In genomic region chr15:103108066-103108676, GRCm38 (mm10) we compare ENCODE assay signal across 18 mouse cellular contexts. TPM values are rescaled to one million over a fixed set of nuclear protein-coding genes. Genes with fewer than 3 reads are reported as not detected.
DNase-seq lines count a peak whose midpoint lies in the region; ATAC-seq and TF ChIP-seq lines count a peak whose summit lies in the region.
"Had no signal": no experiment of that assay in that cellular context is flagged by ENCODE, and none has a peak within 500 bp of the region (broad histone marks: within the 10 kb centered on the region; RNA-seq: fewer than 3 reads in every experiment).

No protein-coding gene starts in this region.

- H3K27ac ChIP-seq in intestine, embryonic 15.5 days: 0 out of 2 replicates have a peak overlapping the region, but pooled peaks have one; percentile 13
- H3K27ac ChIP-seq in intestine, embryonic 16.5 days (ENCODE audit: low read length): no peak overlapping the region
- H3K27ac ChIP-seq in hindbrain, embryonic 13.5 days: peak overlapping the region; percentile 92
- H3K27ac ChIP-seq in midbrain, postnatal 0 days (ENCODE audit: low read depth, low read length): no peak overlapping the region
- H3K27ac ChIP-seq: gastrocnemius, adult 2 months; heart, adult 2 months; layer of hippocampus, adult 2 months; left cerebral cortex, adult 2 months had no signal

- no peak overlapping the region for H3K9ac ChIP-seq in intestine, embryonic 15.5 days
- no peak overlapping the region for H3K9ac ChIP-seq in intestine, embryonic 16.5 days (ENCODE audit: low read depth, low read length)
- H3K9ac ChIP-seq in hindbrain, embryonic 13.5 days: peak overlapping the region; percentile 88
- H3K9ac ChIP-seq in midbrain, postnatal 0 days (replicated peaks; ENCODE audit: low read length, poor library complexity, severe bottlenecking): no peak overlapping the region
- H3K9ac ChIP-seq: liver, postnatal 0 days had no signal

- no peak for ATAC-seq in intestine, embryonic 15.5 days
- ATAC-seq in intestine, embryonic 16.5 days: no peak
- ATAC-seq in hindbrain, embryonic 13.5 days (ENCODE audit: low FRiP score): peak; percentile 49; the same call in 1 of the 2 replicates
- ATAC-seq in midbrain, postnatal 0 days (ENCODE audit: low FRiP score): no peak
- ATAC-seq: inflammation-experienced regulatory T-cells, adult 6 months; liver, postnatal 0 days had no signal

- H3K27me3 ChIP-seq in intestine, embryonic 15.5 days (replicated peaks): peaks cover 16% of the 10 kb centered on the region
- no peaks in the 10 kb centered on the region for H3K27me3 ChIP-seq in intestine, embryonic 16.5 days (replicated peaks; ENCODE audit: control insufficient read depth, insufficient read depth, low read length)
- H3K27me3 ChIP-seq in hindbrain, embryonic 13.5 days: peaks cover 9% of the 10 kb centered on the region
- peaks cover 12% of the 10 kb centered on the region for H3K27me3 ChIP-seq in midbrain, postnatal 0 days (ENCODE audit: insufficient read depth, low read length)

- peak; percentile 61 for DNase-seq in midbrain, postnatal 0 days (ENCODE audit: low spot score)
- DNase-seq in left cerebral cortex, postnatal 25 days (ENCODE audit: low spot score in 2 of 2): no peak
- DNase-seq in urinary bladder, postnatal 14 days (ENCODE audit: low spot score): no peak
- DNase-seq in adipocyte (ENCODE audit: low spot score): no peak
- DNase-seq: cerebellum, adult 9-11 months; gastrocnemius, adult 2 months; heart, adult 2 months; liver, postnatal 0 days; lung, postnatal 4 days; right cerebral cortex, adult 18-20 months; spleen, adult 18-20 months; thymus, postnatal 4 days had no signal

- no peak overlapping the region for H3K4me2 ChIP-seq in intestine, embryonic 15.5 days (replicated peaks)
- H3K4me2 ChIP-seq in intestine, embryonic 16.5 days (ENCODE audit: low read depth, low read length): no peak overlapping the region
- peak overlapping the region; percentile 67 for H3K4me2 ChIP-seq in hindbrain, embryonic 13.5 days
- H3K4me2 ChIP-seq in midbrain, postnatal 0 days (ENCODE audit: low read depth, low read length, poor library complexity, severe bottlenecking): no peak overlapping the region

- WGBS in intestine, embryonic 15.5 days: 68% methylated on average over 8 of the region's 8 CpGs
- WGBS in intestine, embryonic 16.5 days: 69% methylated on average over 8 of the region's 8 CpGs
- 38% methylated on average over 8 of the region's 8 CpGs for WGBS in hindbrain, embryonic 13.5 days
- WGBS in midbrain, postnatal 0 days: 57% methylated on average over 8 of the region's 8 CpGs

- peaks cover 15% of the 10 kb centered on the region; the same call in 1 of the 2 replicates for H3K4me1 ChIP-seq in intestine, embryonic 15.5 days (replicated peaks)
- peaks cover 5% of the 10 kb centered on the region; the same call in 1 of the 2 replicates for H3K4me1 ChIP-seq in intestine, embryonic 16.5 days (ENCODE audit: control insufficient read depth, insufficient read depth, low read length)
- peaks cover 63% of the 10 kb centered on the region for H3K4me1 ChIP-seq in hindbrain, embryonic 13.5 days (replicated peaks)
- H3K4me1 ChIP-seq in midbrain, postnatal 0 days (ENCODE audit: insufficient read depth, low read length): no peaks in the 10 kb centered on the region

- intact Hi-C loops in left cerebral cortex, postnatal 25 days (cut with DNase I): no loop called here

- no peak overlapping the region for H3K4me3 ChIP-seq in intestine, embryonic 15.5 days (replicated peaks)
- no peak overlapping the region for H3K4me3 ChIP-seq in intestine, embryonic 16.5 days (ENCODE audit: low read length)
- peak overlapping the region; percentile 24; the same call in 1 of the 2 replicates for H3K4me3 ChIP-seq in hindbrain, embryonic 13.5 days
- no peak overlapping the region for H3K4me3 ChIP-seq in midbrain, postnatal 0 days (ENCODE audit: low read depth, low read length)
- H3K4me3 ChIP-seq: gastrocnemius, adult 2 months; heart, adult 2 months; layer of hippocampus, adult 2 months; left cerebral cortex, adult 2 months had no signal

- TF ChIP-seq CTCF in midbrain, postnatal 0 days (IDR thresholded peaks at IDR 0.05): no peak

- no peaks in the 10 kb centered on the region for H3K9me3 ChIP-seq in intestine, embryonic 15.5 days
- H3K9me3 ChIP-seq in intestine, embryonic 16.5 days (ENCODE audit: control insufficient read depth, low read length): no peaks in the 10 kb centered on the region
- no peaks in the 10 kb centered on the region for H3K9me3 ChIP-seq in hindbrain, embryonic 13.5 days
- no peaks in the 10 kb centered on the region for H3K9me3 ChIP-seq in midbrain, postnatal 0 days (ENCODE audit: low read length)

- no peaks in the 10 kb centered on the region for H3K36me3 ChIP-seq in intestine, embryonic 15.5 days
- H3K36me3 ChIP-seq in intestine, embryonic 16.5 days (ENCODE audit: control insufficient read depth, insufficient read depth, low read length): no peaks in the 10 kb centered on the region
- H3K36me3 ChIP-seq in hindbrain, embryonic 13.5 days: no peaks in the 10 kb centered on the region
- no peaks in the 10 kb centered on the region for H3K36me3 ChIP-seq in midbrain, postnatal 0 days (ENCODE audit: insufficient read depth, low read length)

RNA-seq across cellular contexts. Expression of gene Smug1, which starts 58.7 kb away (rescaled TPM):
- polyA plus RNA-seq in intestine, embryonic 15.5 days (2015; fragmentation: Nextera tagmentation; extraction: Ambion mirVana): 17.8 and 18.2 TPM in 2 replicates
- 20.2 and 22.1 TPM in 2 replicates for polyA plus RNA-seq in intestine, embryonic 16.5 days (2015; fragmentation: Nextera tagmentation; extraction: Ambion mirVana)
- polyA plus RNA-seq in hindbrain, embryonic 13.5 days (2015; fragmentation: Nextera tagmentation; extraction: Ambion mirVana): 40.7 and 41.2 TPM in 2 replicates
- 33.2 and 42.9 TPM in 2 replicates for total RNA-seq in midbrain, postnatal 0 days (2014; rRNA removed)
- 13.6 and 14.1 TPM in 2 replicates for polyA plus RNA-seq in midbrain, postnatal 0 days (2015; fragmentation: Nextera tagmentation; extraction: Ambion mirVana)
- total RNA-seq in left cerebral cortex, postnatal 25 days (2021): 10 to 100 TPM; 19.2 to 20.9 TPM

Comparison
In these comparisons a context has a peak if more than half of its experiments do, and no peak if none do; other contexts are left out.
1. H3K27ac ChIP-seq: peak in intestine, embryonic 15.5 days (single experiment) and hindbrain, embryonic 13.5 days (single experiment); none in intestine, embryonic 16.5 days (single experiment) and midbrain, postnatal 0 days (single experiment).